Mouse (Mus musculus) heart, embryonic 15.5 days (tissue): ENCODE measurements around the gene Fgd1. TPM values are rescaled to one million over a fixed set of nuclear protein-coding genes. Genes with fewer than 3 reads are reported as not detected.
A peak's percentile ranks its signal among the peaks of the same experiment; 100 is the strongest.

ENCODE experiments used
- ATAC-seq: fragments of 200-750 bp; cut with Nextera tagmentation; replicated peaks from 2 replicates; pipeline ENCODE4 v1.8.0; 2017; ENCODE audit warnings: low read depth, moderate TSS enrichment; ENCODE audit not compliant: insufficient number of reproducible peaks, insufficient read depth, low FRiP score
- H3K27ac ChIP-seq: fragments of 300-500 bp; sonication (generic); 2 replicates; pipeline ENCODE4 v1.5.1; 2015; ENCODE audit warnings: mild to moderate bottlenecking, inconsistent platforms
- H3K27me3 ChIP-seq: fragments of 300-500 bp; sonication (generic); 2 replicates; pipeline ENCODE4 v1.6.1; 2015; ENCODE audit warnings: inconsistent platforms
- H3K36me3 ChIP-seq: fragments of 300-500 bp; sonication (generic); 2 replicates; pipeline ENCODE4 v1.6.1; 2015; ENCODE audit warnings: mild to moderate bottlenecking, inconsistent platforms
- H3K4me1 ChIP-seq: fragments of 300-500 bp; sonication (generic); replicated peaks from 2 replicates; pipeline ENCODE4 v1.6.1; 2015; ENCODE audit warnings: inconsistent platforms
- H3K4me2 ChIP-seq: fragments of 300-500 bp; sonication (generic); 2 replicates; pipeline ENCODE4 v1.6.1; 2015; ENCODE audit warnings: inconsistent platforms, mild to moderate bottlenecking, moderate library complexity
- H3K4me3 ChIP-seq: fragments of 300-500 bp; sonication (generic); 2 replicates; pipeline ENCODE4 v1.5.1; 2015; ENCODE audit warnings: mild to moderate bottlenecking, inconsistent platforms
- H3K9ac ChIP-seq: fragments of 300-500 bp; sonication (generic); 2 replicates; pipeline ENCODE4 v1.6.1; 2015; ENCODE audit warnings: mild to moderate bottlenecking, inconsistent platforms
- H3K9me3 ChIP-seq: fragments of 300-500 bp; sonication (generic); replicated peaks from 2 replicates; pipeline ENCODE4 v1.6.1; 2016; ENCODE audit warnings: inconsistent platforms
- WGBS: fragments of 180-500 bp; shearing (Covaris S2); methylation state at CpG from one replicate; pipeline ENCODE4 v1.1.7; 2015; ENCODE audit warnings: mixed read lengths; 5-methylcytosine and 5-hydroxymethylcytosine counted together
- polyA plus RNA-seq: library from polyadenylated mRNA; unstranded; fragments of >200 nt; fragmentation: Nextera tagmentation; extraction: Ambion mirVana; gene quantifications from 2 replicates; pipeline ENCODE4 v1.2.1, GENCODE M21; 2015

The Fgd1 gene
- polyA plus RNA-seq, 1 experiment from 2014 or later = 6.2 TPM

- no peaks in the 10 kb centered on the region for H3K9me3 ChIP-seq
- 60% methylated on average over 8 of the region's 8 CpGs for WGBS
- no peak overlapping the region for H3K27ac ChIP-seq
- H3K27me3 ChIP-seq = no peaks in the 10 kb centered on the region
- H3K9ac ChIP-seq = no peak overlapping the region
- no peak overlapping the region for H3K4me3 ChIP-seq
- peaks cover 27% of the 10 kb centered on the region for H3K4me1 ChIP-seq
- no peak for ATAC-seq
- H3K4me2 ChIP-seq = peak overlapping the region; percentile 63; the same call in 1 of the 2 replicates
- no peaks in the 10 kb centered on the region for H3K36me3 ChIP-seq
These were observed 3.8 kb downstream of the Fgd1 start for GRCm38 (mm10) chrX:151049661-151050215.

GRCm38 (mm10) chrX:151050337-151050736 lies 4.4 kb downstream of the Fgd1 start:
- ATAC-seq = no peak

GRCm38 (mm10) chrX:151054489-151054888 lies 8.5 kb downstream of the Fgd1 start:
- Histone ChIP-seq H3K9ac (no peak overlapping the region), H3K4me3 (no peak overlapping the region), H3K9me3 (no peaks in the 10 kb centered on the region), H3K4me2 (peak overlapping the region; percentile 25), H3K27ac (peak overlapping the region; percentile 53), H3K27me3 (no peaks in the 10 kb centered on the region), H3K36me3 (no peaks in the 10 kb centered on the region), H3K4me1 (peaks cover 23% of the 10 kb centered on the region)
- WGBS = 33% methylated on average over 5 of the region's 6 CpGs
- 0 out of 2 replicates have a peak, but pooled peaks have one; percentile 14 for ATAC-seq

More at GRCm38 (mm10) chrX:151050337-151050736, 4.4 kb downstream of the Fgd1 start:
- Histone ChIP-seq H3K27ac (no peak overlapping the region), H3K27me3 (no peaks in the 10 kb centered on the region), H3K9ac (no peak overlapping the region), H3K4me2 (no peak overlapping the region), H3K9me3 (no peaks in the 10 kb centered on the region), H3K4me3 (no peak overlapping the region), H3K4me1 (peaks cover 29% of the 10 kb centered on the region), H3K36me3 (no peaks in the 10 kb centered on the region)
- WGBS = 68% methylated on average over 7 of the region's 7 CpGs

GRCm38 (mm10) chrX:151055559-151055958 lies 9.6 kb downstream of the Fgd1 start:
- Histone ChIP-seq H3K9ac (no peak overlapping the region), H3K27me3 (no peaks in the 10 kb centered on the region), H3K4me2 (no peak overlapping the region), H3K4me3 (no peak overlapping the region), H3K9me3 (no peaks in the 10 kb centered on the region), H3K4me1 (peaks cover 21% of the 10 kb centered on the region), H3K36me3 (no peaks in the 10 kb centered on the region), H3K27ac (no peak overlapping the region)
- no peak for ATAC-seq
- WGBS = 7% methylated on average over 1 of the region's 1 CpGs

GRCm38 (mm10) chrX:151059346-151059745 lies 13.4 kb downstream of the Fgd1 start:
- ATAC-seq = no peak
- Histone ChIP-seq H3K27me3 (no peaks in the 10 kb centered on the region), H3K27ac (no peak overlapping the region), H3K9me3 (no peaks in the 10 kb centered on the region), H3K4me3 (no peak overlapping the region), H3K36me3 (no peaks in the 10 kb centered on the region), H3K4me2 (no peak overlapping the region), H3K9ac (no peak overlapping the region), H3K4me1 (peaks cover 8% of the 10 kb centered on the region)
- 76% methylated on average over 1 of the region's 1 CpGs for WGBS

GRCm38 (mm10) chrX:151061615-151062299 lies 15.8 kb downstream of the Fgd1 start:
- no peak for ATAC-seq
- WGBS = 60% methylated on average over 3 of the region's 3 CpGs
- Histone ChIP-seq H3K9ac (no peak overlapping the region), H3K4me3 (no peak overlapping the region), H3K9me3 (no peaks in the 10 kb centered on the region), H3K4me1 (no peaks in the 10 kb centered on the region), H3K27me3 (no peaks in the 10 kb centered on the region), H3K27ac (no peak overlapping the region), H3K36me3 (no peaks in the 10 kb centered on the region), H3K4me2 (no peak overlapping the region)

GRCm38 (mm10) chrX:151066071-151066666 lies 20.2 kb downstream of the Fgd1 start:
- H3K4me2 ChIP-seq = no peak overlapping the region
- H3K4me3 ChIP-seq = no peak overlapping the region
- peaks cover 7% of the 10 kb centered on the region; the same call in 1 of the 2 replicates for H3K36me3 ChIP-seq
- ATAC-seq = no peak
- 78% methylated on average over 7 of the region's 7 CpGs for WGBS
- no peaks in the 10 kb centered on the region for H3K27me3 ChIP-seq
- no peaks in the 10 kb centered on the region for H3K9me3 ChIP-seq
- H3K4me1 ChIP-seq = no peaks in the 10 kb centered on the region
- H3K27ac ChIP-seq = no peak overlapping the region
- no peak overlapping the region for H3K9ac ChIP-seq

GRCm38 (mm10) chrX:151067876-151068275 lies 21.9 kb downstream of the Fgd1 start:
- no peaks in the 10 kb centered on the region for H3K27me3 ChIP-seq
- H3K36me3 ChIP-seq = peaks cover 11% of the 10 kb centered on the region; the same call in 1 of the 2 replicates
- H3K4me1 ChIP-seq = no peaks in the 10 kb centered on the region
- no peaks in the 10 kb centered on the region for H3K9me3 ChIP-seq
- no peak for ATAC-seq
- H3K9ac ChIP-seq = no peak overlapping the region
- no peak overlapping the region for H3K4me2 ChIP-seq
- no peak overlapping the region for H3K4me3 ChIP-seq
- 83% methylated on average over 5 of the region's 5 CpGs for WGBS
- H3K27ac ChIP-seq = no peak overlapping the region

GRCm38 (mm10) chrX:151076007-151076406 lies 30.1 kb downstream of the Fgd1 start:
- Histone ChIP-seq H3K4me2 (no peak overlapping the region), H3K27me3 (no peaks in the 10 kb centered on the region), H3K27ac (no peak overlapping the region), H3K4me1 (no peaks in the 10 kb centered on the region), H3K9me3 (no peaks in the 10 kb centered on the region), H3K36me3 (peaks cover 14% of the 10 kb centered on the region; the same call in 1 of the 2 replicates), H3K9ac (no peak overlapping the region), H3K4me3 (no peak overlapping the region)
- no peak for ATAC-seq
- 92% methylated on average over 5 of the region's 5 CpGs for WGBS

- no peak overlapping the region for H3K9ac ChIP-seq
- peaks cover 15% of the 10 kb centered on the region; the same call in 1 of the 2 replicates for H3K36me3 ChIP-seq
- H3K9me3 ChIP-seq = no peaks in the 10 kb centered on the region
- H3K27me3 ChIP-seq = no peaks in the 10 kb centered on the region
- no peak overlapping the region for H3K27ac ChIP-seq
- no peak overlapping the region for H3K4me3 ChIP-seq
- no peaks in the 10 kb centered on the region for H3K4me1 ChIP-seq
- no peak for ATAC-seq
- H3K4me2 ChIP-seq = no peak overlapping the region
- 79% methylated on average over 4 of the region's 4 CpGs for WGBS
These were observed 31.1 kb downstream of the Fgd1 start for GRCm38 (mm10) chrX:151076941-151077485.

GRCm38 (mm10) chrX:151085599-151085998 lies 39.6 kb downstream of the Fgd1 start:
- Histone ChIP-seq H3K4me2 (no peak overlapping the region), H3K4me3 (no peak overlapping the region), H3K4me1 (no peaks in the 10 kb centered on the region), H3K9ac (no peak overlapping the region), H3K9me3 (no peaks in the 10 kb centered on the region), H3K36me3 (peaks cover 39% of the 10 kb centered on the region; the same call in 1 of the 2 replicates), H3K27ac (no peak overlapping the region), H3K27me3 (no peaks in the 10 kb centered on the region)
- WGBS = 33% methylated on average over 2 of the region's 2 CpGs
- ATAC-seq = no peak
